Mouse (Mus musculus) retina, adult 2 months (tissue): ENCODE measurements around the gene Galnt7.
A peak's percentile ranks its signal among the peaks of the same experiment; 100 is the strongest.

Experiments
- DNase-seq: peaks from one replicate; pipeline ENCODE4 v3.0.0-alpha.2; 2012; ENCODE audit warnings: low read depth, low spot score

Gene Galnt7

DNA sequence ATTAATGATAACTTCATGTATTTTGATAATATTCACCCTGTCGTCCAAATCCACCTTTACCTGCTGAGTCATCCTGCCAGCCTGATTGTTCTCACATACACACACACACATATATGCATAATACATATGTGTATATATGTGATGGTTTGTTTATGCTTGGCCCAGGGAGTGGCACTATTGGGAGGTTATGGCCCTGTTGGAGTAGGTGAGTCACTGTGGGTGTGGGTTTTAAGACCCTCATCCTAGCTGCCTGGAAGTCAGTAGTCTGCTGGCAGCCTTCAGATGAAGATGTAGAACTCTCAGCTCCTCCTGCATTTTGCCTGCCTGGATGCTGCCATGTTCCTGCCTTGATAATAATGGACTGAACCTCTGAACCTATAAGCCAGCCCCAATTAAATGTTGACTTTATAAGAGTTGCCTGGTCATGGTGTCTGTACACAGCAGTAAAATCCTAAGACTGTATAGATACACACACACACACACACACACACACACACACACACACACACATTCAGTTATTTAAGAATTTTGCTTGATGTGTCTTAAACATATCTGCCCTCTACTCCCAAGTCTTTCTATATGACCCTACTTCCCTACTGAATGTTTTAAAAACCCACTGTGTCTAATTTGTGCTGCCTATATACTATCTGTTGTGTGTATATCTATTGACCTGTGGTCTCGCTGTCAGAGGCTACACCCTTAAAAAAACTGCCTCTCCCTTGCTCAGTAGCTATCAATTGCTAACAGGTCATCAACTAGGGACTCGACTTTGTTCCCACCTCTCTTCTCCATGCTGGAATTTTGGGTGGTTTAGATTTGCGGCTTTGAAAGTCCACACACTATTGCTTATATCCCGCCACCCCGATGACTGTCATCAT, 23.8 kb downstream of the Galnt7 start:
- no peak for DNase-seq

DNA sequence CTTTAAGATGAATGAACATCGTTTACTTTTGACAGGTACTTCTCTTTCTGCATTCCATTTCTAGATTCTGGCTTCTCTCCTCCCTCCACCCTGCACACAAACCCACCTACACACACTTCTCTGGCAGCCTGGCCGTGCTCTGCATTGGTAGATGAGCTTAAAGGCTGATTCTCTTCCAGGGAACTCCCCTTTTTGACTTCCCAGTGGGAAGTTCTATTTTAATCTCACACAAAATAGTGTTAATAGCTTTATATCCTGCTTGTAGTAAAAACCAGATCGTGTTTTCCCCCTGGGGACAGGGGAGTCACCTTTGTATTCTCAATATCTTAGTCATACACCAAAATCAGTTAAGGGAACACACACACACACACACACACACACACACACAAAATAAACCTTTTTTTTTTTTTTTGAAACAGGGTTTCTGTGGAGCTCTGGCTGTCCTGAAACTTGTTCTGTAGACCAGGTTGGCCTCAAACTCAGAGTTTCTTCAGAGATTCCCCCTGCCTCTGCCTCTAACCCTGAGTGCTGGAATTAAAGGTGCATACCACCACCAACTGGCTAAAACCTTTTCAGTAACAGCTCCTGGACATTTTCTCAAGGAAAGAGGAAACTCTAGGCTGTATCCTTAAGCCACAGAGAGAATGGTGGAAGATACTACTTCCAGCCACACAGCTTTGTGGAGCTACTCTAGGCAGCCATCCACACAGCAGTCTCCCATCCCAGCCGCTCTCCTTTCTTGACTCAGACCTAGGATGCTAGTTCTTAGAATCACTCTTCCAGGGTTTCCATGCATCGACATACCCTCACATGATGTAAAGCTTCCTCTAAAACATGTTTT, 24.7 kb downstream of the Galnt7 start:
- no peak for DNase-seq

DNA sequence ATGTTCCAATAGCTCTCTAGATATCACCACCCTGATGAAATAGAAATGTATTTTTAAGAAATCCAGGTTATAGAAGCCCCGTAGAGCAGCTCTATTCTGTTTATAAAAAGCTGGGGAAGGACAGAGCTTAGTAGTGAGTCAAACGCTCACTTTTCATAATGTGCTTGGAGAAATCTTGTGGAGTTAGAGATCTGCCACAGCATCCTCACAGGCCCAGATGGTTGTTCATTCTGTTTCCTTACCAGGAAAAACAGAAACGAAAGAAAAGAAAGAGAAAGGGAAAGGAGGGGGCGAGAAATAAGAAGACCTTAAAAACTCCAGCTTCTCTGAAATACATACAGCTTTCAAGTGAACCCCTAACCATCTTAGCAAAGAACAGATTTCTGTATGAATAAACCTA, 28.9 kb downstream of the Galnt7 start:
- DNase-seq = no peak

DNA sequence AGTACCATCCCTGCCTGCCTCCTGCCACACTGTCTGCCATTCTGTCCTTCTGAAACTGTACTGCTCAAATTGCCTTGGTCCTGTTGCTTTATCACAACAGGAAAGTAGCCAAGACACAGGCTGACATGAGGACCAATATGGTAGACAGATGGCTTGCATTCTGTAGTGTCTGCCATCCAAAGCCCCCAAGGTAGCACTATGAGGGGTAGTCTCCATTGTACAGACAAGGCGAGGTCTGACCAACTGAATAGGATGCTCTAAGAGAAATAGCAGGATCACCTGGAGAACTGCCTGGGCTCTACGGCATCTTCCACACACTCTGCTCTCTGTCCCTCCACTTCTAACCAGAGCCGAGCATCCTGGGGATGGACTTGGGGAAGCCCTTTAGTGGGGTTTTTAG, 29.8 kb downstream of the Galnt7 start:
- no peak for DNase-seq

DNA sequence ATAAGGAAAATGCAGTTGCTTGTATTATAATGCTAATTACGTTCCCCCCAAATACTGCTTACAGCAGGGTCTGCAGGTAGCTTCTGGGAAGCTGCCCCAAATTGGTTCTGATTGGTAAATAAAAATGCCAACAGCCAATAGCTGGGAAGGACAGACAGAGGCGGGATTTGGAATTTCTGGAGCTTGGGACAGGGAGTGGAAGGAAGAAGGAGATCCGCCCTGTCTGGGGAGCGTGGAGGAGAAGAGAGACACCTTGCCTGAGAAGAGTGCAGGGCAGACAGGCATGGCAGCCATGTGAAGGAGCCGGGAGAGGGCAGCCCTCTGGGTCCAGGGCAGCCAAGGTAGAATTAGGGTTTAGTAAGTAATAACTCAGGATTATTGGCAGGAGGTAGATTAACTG, 35.9 kb downstream of the Galnt7 start:
- peak; percentile 43 for DNase-seq

DNA sequence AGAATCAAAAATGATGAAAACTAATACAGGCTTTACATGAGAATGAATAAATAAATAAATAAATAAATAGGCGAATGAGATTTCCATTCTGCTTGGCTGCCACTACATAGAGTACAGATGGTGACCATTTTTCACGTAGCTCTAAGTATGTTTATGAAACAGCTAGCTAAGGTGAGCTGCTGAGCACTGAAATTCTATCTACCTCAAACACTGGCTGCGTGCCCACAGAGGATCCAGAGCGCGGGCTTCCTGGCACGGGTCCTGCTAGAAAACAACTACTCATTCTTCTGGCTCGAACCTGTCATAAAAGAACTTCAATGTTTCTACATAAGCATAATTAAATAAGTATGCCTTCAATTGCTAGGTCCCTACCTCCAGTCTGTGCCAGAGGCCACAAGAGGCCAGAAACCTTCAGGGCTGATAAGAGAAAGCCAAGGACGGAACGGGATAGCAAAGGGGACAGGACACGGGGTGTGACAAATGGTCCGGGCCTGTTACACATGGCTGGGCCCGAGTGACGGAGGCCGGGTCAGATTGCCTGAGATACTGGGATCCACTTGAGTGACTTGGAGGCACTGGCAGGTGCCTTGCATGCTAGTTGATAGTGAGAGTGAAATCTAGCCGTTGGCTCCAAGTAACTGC, 37.7 kb downstream of the Galnt7 start:
- DNase-seq = no peak

DNA sequence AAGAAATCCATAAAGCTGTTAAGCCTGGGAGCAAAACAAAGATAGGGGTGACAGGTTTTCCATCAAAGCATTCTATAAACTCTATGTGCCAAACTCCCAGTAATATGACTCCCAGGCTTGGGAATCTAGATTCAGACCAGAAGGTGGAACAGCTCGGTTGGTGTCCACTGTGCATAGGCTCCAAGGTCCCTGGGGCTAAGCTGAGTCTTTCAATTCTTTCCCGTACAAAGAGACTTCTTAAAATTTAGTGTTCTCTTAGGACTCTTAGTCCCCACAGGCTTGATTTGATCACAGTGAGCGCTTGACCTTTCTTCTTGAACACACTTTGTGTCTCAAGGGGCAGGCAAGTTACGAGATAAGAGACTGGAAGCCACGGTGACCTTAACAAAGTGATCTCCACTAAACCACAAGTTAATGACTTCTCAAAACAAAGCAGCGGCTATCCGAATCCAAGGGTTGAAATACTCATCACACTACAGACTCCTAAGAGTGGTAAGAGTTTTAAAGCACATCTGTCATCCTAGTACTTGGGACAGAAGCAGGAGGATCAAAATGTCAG, 41.3 kb downstream of the Galnt7 start:
- DNase-seq = no peak

DNA sequence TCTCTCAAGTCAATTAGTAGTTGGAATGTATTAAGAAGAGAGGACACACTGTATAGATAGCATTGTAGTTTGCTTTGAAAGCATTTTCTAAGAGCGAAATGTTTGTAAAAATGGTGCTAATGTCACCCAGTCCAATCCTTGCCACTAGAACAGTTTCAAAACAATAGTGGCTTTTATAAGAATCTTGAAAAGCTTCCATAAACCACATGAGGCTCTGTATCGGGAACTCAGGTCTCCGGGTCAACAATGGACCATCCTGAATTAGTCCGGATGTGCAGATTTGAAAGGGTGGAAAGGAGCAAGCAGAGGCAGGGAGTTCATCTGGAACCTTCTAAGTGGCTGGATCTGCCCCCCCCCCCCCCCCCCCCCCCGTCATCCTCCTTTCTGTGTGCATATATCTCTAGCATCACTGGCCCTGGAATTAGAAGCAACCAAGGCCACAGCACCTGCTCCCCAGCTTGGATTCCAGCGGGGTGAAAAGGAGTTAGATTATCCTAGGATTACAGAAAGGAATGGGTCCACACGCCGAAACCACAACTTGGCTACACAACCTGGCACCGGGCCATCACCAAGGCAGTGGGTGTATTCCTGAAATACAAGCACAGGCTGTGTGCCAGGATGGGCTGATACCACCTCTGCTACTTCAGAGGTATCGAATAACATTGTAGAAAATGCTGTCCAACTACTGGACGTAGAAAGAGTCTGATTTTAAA, 42.0 kb downstream of the Galnt7 start:
- DNase-seq = no peak

DNA sequence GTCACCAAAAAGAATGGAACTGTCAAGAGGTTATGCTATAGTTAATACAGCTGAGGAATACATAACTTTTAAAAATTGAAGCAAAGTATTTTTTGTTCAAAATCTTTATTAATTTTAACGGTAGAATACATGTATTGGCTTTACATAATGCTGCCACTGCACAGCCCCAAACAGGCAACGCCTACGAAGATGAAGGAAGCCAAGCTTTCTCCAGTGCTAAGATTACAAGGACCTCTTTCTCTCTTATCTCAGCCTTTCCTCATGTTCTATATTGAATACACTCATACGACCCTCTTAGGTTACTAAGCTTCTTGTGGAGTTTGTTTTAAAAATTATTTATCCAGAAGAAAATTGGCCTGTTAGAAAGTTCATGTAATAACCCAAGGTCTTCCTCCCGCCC, 50.3 kb downstream of the Galnt7 start:
- DNase-seq = no peak

DNA sequence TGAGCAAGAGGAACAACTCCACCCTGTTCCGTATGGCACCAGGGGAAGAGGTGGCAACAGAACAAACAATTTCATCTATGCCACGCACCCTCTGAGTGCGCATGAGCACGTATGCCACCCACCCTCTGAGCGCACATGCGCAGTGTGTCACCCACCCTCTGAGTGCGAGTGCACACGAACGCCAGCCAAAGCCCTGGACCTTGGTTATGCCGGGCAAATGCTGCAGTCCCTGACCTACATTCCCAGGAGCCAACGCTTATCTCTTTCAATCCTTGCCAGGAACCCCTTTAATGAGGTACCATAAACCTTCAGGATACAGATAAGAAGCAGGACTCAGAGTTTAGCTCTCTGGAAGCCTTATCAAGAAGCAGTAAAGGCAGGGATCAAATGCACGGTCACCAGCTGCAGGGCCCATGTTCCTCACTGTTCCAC, 50.8 kb downstream of the Galnt7 start:
- DNase-seq = no peak

DNA sequence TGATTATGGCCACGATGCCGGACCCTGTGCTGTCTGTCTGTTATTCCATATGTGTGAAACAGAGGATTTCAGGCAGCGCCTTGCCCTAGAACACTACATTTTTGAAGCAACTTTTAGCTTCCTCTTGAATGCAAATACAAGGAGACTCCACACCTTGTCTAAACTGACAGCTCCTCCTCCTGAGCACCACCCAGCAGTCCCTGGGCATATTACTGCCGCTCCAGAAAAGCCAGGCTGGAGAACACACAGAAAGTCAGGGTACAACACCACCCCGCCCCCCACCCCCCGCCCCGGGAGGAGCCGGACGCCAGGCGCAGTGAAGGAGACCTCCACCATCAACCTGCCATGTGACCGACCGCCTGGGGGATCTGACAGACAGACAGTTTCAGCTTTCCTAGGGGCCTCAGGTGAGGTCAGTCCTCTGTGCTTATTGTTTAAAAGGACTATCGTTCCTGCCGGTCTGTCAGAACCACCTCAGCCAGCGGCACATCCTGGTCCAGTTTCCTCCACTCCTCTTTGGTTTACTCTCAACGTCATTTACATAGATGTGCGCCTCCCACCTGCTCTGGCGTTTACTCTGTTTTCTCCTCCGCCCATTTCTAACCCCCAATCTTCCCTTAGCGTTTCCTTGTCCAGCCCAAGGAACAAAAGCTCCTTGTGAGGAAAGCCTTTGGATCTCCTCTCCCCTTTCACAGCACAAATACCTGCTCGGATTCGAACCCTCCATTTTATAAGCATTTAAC, 52.8 kb downstream of the Galnt7 start:
- no peak for DNase-seq

DNA sequence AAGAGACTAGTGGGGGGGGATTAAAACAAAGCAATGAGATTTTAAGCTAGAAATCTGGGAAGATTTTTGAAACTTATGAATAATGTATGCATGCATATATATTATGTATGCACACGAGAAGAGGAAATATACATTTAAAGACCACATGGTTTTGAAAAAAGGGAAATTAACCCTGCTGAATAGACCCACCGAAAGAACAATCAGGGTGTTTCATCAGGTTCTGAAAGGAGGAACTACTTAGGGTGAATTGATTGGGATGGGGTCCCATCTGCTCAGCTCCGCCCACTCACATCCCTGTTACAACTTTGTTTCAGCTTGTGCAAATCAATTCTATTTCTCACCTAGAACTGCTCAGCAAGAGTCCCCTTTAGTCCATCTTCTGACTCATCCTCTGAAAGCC, 57.0 kb downstream of the Galnt7 start:
- no peak for DNase-seq

DNA sequence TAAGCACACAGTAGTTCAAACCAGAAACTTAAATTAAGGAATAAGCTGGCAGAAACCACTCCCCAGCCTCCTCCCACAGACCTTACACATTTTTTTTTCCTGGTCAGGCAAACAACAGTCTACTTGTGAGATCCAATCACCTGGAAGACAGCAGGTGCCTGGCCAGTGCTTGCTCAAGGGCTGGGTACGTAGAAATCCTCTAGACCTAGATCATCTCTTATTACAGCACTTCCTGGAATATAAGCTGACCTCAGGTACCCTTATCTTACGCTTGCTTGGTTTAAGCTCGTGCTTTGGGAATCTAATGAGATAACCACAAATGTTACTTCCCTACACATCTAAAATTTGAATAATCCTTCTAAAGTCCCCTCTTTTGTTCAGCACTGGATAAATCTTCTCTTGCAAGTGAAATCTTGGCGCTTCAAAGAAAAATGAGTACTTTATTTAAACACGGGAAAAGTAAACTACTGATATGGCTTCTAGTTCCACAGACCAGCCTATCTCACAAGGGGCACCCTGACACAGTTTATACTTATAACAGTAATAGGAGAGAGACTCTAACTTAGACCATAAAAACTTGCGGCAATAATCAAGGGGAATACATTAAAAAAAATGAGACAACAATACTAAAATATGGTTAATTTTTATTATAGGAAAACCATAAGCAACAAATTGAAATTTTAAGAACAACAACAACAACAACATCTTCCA, 58.5 kb downstream of the Galnt7 start:
- DNase-seq = no peak

DNA sequence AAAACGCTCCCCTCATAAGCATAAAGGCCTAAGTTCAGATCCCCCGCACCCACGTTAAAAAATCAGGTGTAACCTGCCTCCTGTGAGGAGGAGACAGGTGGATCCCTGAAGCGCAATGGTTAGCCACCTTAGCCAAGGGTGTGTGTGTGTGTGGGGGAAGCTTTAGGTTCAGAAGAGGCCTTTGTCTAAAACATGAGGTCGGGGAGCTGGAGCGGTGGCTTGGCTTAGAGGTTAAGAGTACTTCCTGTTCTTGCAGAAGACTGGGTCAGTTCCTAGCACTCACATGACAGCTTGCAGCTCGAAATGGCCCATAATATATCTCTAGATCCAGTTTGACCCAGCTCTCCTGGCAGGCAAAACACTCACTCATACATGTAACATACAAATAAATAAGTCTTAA, 60.2 kb downstream of the Galnt7 start:
- no peak for DNase-seq

DNA sequence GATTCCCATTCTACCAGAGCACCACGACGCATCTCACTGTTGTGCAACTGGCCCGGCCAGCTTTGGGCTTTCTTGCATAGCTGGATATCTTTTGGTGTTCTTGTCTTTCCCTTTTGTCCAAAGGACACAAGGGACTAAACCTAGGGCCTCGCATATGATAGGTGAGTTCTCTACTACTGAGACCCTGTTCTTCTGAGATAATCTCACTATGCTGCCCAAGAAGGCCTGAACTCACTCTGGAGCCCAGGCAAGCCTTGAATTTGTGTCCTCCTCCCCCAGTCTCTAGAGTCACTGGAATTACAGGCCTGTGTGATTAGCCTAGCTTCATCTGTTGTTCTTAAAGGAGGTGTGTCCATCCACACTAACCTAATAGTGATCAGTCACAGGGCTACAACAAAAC, 61.2 kb downstream of the Galnt7 start:
- DNase-seq = no peak

DNA sequence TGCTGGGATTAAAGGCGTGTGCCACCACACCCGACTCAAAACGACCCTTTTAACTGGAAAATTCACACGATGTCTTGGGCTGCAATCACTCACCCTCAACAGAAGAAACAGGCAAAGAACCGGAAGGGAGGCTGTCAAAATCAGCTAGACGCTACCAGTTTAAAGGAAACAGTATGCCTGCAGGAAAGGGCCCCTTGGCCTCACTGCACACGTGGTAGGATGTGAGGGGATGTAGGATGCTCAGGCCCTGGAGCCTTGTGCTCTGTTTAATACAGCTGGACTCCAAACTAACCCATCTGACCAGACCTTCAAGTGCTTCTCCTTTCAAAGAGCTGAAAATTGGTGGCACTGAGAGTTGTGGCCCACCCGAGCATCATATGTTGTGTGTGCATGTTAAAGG, 62.8 kb downstream of the Galnt7 start:
- DNase-seq = no peak

DNA sequence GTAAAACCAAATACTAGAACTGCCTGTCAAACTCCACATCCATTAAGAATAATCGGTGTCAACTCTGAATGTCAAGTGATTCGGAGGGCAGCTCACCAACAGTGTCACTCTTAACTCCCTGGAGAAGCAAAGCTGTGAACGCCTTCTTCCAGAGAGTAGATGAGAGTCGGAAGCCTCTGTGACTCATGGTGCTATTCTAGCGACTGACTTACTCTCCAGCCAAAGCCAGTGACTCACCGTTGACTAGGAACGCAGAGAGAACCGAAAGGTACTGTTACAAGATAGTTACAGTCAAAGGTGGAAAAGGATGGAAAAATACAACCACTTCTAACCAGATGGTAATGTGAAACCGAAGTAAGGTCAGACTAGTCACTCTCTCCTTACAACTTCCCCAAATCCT, 63.7 kb downstream of the Galnt7 start:
- DNase-seq = no peak

DNA sequence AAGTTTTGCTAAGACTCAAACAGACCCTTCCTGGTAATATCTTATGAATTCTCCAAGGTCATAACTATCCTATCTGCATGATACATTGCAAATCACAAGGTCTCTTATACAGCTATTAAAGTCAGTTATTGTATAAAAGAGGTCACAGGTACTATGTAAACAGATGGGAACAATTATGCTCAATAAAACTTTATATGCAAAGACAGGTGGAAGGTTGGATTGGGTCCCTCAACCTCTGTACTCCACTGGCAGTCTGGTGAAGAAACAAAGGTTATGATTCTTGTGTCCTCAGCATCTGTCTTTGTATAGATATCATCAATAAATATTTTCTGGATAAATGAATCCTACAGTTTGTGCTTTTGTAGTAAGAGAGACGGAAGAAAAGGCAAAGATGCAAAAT, 64.2 kb downstream of the Galnt7 start:
- no peak for DNase-seq

DNA sequence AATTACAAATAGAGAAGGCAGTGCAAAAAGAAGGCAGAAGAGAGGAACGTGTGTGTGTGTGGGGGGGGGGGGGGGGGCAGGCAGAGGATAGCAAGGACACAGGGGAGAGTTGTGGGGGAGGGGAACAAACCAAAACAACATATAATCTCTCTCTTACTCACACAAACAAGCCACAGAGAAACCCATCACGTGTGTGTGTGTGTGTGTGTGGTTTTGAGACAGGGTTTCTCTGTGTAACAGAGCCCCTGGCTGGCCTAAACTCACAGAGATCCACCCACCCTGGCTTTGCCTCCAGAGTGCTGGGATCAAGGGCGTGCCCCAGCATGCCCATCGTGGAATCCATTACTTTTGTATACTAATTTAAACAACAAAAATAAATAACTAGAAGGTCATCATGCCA, 66.2 kb downstream of the Galnt7 start:
- DNase-seq = no peak

DNA sequence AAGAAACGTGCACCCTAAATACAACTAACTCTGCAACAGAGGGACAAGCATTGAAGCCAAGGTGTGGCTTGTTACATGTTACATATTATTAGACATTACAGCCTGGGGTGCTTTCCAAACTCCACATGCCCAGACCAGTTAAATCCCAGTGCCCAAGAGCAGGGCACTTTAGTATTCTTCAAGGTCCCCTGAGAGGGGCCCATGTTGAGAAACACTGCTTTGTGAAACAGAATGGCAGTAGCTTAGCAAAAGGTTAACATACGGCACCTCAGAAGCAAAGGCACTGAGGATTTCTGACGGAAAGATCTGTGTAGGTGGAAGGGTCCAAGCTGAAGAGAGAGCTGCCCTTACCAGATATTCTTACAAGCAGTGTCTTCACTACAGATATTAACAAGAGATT, 67.0 kb downstream of the Galnt7 start:
- no peak for DNase-seq
